Mouse (Mus musculus) WW6 (cell line): ENCODE data around the gene Smagp.

Experiments used
- DNase-seq: peaks from one replicate; pipeline ENCODE4 v3.0.0-alpha.2; 2013; ENCODE audit warnings: low read depth, low spot score

The Smagp gene

DNA sequence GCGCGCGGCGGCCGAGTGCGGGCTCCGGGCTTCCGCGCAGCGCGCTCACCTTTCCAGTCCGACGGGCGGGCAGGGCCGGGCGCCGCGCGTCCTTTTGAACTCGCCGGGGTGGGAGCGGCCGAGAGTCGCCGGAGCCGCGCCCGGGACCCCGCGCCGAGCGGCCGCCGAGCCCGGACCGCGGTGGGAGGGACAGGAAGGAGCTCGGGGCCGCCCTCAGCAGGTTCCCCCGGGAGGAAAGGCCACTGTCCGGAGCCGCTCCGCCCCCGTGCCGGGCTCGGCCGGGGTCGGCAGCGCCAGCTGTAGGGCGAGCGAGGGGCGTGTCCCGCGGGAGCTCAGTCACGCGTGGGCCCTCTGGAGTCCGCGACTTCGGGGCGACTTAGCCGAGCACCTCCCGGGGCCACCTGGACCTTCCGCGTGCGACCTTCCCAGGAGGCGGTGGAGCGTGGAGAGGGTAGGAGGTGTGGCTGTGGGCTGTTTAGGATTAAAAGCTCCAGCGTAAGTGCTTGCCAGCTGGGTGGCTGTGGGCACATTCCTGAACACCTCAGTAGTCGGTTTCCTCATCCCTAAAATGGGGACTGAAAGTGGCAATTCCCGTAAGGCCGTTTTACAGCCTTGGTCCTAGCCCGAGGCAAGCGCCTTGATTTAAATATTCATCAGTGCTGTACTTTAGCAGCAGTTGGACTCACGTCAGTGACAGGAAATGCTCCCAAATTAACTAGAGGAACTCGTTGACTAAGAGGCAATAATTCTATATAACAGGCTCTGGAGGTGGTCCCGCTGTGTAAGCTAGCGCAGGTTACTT is at the start of gene Smagp:
Smagp (minus strand) TSS at position 241 of the 802 bp plus-strand sequence.
- no peak for DNase-seq

DNA sequence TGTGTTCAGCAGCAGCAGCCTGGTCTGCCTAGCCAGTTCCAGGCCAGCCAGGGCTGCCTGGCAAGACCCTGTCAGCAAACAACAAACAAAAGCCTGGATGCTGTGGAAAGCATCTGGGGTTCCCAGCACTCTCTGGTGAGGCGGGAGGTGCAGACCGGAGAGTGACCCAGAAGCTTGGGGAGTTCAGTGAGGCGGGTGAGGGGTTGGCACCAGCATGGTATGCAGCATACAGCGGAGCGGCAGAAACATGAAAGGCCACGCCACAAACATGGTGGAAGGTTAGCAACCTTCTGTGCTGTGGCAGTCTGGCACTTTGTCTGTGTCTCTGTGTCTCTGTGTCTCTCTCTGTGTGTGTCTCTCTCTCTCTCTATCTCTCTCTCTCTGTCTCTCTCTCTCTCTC is 49.7 kb upstream of the Smagp start:
- no peak for DNase-seq

DNA sequence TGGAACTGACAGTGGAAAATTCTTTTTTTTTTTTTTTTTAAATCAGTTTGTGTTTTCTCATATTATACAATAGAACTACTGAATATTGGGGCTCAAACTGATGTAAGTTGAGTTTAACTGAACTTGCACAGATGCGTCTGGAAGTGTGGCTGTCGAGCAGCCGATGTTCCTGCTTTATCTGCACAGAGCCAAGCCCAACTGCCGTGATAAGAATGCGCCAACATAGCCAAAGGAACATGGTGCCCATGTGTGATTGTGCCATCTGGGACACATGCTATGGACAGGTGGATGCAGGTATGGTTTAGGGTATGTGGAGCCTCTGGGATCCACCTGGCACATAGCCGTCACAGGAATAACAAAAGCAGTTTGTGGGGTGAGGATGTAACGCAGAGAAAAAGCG is 49.1 kb upstream of the Smagp start:
- no peak for DNase-seq

DNA sequence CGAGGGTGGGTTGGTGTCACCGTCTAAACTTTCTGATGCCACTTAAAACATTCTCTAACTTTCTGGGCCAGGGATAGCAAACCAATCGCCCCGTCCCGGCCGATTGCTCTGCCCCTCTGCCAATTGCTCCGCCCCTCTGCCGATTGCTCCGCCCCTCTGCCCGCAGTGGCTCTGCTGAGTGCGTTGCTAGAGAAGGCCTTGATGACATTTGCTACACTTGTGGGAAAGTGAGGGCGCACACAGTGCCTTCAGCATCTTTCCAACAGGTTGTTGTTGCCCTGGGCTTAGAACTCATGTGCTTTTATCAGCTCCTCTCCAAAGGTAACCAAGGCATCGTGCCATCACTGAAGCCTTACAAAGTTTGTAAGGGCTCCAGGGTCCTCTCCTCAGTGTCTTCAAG is 48.5 kb upstream of the Smagp start:
- DNase-seq, result no peak

DNA sequence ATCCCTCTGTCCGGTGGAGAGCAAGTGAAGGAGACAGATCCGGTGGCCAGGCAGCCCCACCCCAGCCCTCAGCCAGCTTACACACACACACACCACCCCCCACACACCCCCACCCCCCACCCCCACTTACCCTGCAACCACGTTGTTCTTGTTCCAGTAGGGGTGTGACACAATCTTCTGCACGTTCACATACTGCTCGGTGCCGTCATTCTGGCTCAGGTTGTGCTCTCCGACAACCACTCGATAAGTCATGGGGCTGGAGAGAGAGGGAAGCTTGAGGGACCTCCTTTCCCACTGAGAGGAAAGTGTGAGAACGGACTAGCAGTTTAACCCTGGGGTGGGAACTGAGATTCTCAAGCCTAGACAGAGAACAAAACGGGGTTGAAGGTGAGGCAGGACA is 47.7 kb upstream of the Smagp start:
- no peak for DNase-seq

DNA sequence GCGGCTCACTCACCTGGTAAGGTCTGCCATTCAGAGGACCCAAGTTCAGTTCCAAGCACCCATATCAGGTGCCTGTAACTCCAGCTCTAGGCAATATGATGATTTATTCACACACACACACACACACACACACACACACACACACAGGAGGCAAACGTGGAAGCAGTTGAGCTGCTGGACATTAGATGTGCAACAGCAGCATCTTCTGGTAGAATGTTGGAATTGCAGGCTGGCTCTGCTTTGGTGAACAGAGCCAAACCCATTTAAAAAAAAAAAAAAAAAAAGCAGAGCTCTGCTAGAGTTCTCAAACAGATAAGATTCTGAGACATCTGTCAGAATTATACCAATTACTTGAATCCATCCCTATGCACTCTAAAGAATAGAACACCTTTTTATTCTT is 46.3 kb upstream of the Smagp start:
- DNase-seq, result peak; percentile 33

DNA sequence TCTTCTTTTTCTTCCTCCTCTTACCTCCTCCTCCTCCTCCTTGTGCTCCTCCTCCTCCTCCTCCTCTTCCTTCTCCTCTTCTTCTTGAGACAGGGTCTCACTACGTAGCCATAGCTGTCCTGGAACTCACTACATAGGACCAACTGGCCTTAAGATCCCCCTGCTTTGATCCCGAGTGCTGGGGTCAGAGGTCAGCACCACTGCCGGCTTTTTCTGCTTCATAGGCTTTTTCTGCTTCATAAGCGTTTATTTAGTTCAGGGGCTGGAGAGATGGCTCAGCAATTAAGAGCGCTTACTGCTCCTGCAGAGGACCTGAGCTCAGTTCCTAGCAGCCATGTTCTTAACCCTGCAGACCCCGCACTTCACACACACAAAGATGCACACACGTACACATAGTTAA is 45.0 kb upstream of the Smagp start:
- no peak for DNase-seq

DNA sequence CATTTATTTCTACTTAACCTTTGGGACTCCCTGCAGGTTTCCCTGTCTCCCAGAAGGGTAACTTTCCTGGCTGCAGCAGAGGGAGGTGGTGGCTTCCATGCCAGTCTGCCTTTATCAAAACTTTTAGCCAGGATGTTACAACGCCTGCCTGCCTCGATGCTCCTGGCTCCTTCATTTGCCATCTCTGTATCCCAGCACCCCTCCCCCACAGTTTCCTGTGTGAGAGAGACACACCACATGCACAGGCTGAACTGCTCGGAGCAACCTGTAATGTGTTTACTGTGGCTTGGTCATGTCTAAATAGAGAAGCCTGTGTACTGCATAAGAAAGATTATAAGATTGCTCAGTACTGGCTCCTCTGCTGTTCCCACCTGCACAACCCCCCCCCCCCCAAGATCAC is 43.6 kb upstream of the Smagp start:
- no peak for DNase-seq

DNA sequence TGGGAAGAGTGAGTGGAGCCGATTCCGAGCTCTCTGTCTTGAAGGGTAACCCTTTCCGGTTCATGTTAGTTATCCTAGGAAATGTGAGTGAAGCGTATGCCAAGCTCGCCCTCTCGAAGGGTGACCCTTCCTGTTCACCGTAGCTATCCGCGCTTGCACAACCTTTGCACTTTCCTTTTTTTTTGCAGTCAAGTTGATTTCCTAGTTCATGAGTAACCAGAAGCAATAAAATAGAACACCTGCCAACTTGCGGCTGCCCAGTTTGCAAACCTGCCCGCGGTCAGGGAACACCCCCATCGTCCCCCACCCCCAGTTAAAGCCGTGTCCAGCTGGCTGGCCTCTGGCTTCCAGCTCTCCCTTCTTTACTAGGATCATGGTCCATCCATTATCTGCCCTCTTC is 42.3 kb upstream of the Smagp start:
- no peak for DNase-seq

DNA sequence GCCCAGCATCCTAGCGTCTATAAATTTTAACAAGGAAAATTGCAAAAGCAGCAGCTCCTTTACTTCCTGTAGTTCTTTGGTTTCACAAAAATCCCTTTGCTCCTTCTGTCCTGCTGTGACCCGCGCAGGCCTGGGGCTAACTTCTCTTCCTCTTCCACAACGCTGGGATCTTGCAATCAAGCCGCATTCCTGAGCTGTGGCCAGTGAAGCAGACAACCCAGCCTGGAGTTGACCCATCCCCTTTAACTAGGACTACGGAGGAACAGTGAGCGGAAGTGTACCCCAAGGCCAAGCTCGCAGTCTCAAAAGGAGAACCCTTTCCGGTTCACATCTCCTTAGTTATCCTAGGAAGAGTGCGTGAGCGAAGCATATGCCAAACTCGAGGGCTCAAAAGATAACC is 41.8 kb upstream of the Smagp start:
- DNase-seq, result no peak

DNA sequence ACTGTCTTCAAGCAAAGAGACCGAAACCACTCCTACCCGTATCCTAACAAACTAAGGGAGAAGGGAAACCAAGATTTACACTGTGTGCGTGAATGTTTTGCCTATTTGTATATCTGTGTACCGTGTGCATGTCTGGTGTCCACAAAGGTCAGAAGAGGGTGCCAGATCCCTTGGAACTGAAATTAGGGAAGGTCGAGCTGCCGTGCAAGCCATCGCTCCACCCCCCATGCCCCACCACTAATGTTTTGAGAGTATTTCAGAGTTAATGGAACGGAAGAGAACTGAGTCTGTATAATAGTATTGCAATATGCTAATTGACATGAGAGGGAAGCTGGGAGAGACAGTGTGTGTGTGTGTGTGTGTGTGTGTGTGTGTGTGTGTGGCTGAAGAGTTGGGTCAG is 40.9 kb upstream of the Smagp start:
- no peak for DNase-seq

DNA sequence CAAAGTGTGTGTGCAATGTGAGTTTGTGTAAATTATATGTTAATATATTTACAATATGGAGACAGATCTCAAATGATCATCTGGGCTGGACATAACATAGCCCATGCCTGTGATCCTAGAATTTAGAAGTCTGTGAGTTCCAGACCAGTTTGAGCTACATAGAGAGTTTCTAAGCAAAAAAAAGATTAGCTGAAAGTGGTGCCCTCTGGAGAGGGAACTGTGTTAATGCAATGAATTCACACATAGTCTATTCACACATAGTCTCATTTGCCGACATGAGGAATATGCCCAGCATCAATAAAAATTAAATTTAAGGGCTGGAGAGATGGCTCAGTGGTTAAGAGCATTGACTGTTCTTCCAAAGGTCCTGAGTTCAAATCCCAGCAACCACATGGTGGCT is 39.8 kb upstream of the Smagp start:
- no peak for DNase-seq

DNA sequence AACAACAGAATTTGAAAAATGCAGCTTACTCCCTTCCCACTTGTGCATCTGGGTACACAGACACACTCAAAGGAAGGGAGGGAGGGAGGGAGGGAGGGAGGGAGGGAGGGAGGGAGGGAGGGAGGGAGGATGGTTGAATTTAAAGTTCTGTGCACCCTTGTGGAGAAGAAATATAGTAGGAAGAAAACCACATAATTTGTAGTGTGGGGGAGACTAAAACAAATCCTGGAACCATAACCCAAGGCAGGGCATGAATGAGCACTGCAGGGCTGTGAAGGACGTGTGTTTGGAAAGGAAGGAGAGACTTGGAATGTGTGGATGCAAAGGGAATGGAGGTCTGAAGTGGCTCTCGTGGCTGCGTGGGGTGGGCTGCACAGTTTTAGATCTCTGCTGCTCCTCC is 38.7 kb upstream of the Smagp start:
- DNase-seq, result no peak

DNA sequence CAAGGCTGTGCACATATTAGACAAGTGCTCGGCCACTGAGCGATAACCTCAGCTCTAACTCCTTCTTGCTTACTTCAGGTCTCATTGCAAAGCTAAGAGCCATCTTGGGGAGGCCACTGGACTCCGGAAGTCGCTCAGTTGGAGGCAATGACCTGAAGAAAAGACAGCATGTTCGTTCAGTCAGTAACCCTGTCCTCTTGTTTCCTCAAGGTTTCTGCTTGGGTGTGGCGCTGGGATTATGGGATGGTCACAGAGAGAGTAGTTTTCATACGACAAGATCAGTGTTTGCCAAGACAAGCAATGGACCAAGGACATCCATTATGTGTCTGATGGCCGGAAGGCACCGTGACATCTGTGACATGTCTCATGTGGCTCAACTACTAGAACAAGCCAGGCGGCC is 37.8 kb upstream of the Smagp start:
- DNase-seq, result no peak

DNA sequence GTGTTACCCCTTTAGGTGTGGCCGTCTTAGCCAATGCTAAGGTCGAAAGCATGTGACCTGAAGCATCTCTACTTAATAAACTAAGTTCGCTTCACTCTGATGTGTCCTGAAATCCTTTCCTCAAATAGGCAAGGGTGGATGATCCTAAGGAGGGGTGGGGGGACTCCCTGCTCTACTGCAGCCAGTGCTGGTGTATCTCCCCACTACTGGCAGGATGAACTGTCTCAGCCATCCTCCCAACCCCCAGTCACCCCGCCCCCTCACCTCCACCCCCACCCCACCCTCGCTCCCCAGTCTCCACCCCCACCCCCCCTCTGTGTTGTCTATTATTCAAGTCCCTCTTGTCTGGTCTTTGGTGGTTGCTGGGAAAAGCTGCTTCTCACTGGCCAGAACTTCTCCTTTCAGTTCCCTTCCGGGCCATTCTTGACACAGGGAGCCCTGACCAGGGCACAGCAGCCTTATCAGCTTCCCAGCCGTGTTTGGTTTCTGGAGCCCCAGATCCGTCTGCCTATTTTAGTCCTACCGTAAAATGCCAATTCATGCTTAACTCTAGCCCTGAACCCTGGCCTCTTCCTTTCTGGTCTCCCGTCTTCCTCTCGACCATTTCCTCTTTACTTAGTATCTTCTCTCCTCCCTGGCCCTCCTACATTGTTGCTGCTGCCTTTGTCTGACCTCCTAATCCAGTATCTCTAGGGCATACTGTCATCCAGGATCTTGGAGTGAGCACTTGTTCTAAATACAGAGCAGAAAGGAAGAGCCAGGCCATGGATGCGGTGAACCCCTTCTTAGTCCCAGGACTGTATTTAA is 37.0 kb upstream of the Smagp start:
- no peak for DNase-seq

DNA sequence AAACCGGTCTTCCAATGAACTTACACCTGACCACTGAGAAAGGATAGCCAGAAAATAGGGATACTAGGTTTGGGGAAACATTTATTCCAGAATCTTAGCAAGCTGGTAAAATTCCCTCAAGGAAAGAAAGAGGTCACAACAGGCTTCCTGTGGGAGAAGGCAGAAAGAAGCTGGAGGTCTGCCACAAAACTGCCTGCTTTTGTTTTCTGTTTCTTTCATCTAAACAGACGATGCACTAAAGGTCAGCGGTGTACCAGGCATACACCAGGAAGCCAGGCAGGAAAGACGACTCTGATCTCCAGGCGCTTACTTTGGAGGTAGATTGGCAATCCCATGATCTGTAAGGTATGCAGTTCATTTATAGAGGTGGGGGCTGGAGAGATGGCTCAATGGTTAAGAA is 34.1 kb upstream of the Smagp start:
- no peak for DNase-seq

DNA sequence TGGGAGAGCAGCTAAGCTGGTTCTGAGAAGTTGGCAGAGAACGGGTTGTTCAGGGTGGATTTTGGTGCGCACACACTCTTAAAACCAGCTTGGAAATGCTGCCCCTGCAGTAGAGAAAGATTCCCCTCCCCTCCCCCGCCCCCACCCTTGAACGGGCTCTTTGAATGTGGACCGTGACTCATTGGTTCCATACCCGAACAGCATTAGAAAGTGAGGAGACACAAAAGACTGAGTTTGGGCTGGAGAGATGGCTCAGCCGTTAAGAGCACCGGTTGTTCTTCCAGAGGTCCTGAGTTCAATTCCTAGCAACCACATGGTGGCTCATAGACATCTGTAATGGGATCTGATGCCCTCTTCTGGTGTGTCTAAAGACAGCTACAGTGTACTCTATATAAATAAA is 33.3 kb upstream of the Smagp start:
- no peak for DNase-seq

DNA sequence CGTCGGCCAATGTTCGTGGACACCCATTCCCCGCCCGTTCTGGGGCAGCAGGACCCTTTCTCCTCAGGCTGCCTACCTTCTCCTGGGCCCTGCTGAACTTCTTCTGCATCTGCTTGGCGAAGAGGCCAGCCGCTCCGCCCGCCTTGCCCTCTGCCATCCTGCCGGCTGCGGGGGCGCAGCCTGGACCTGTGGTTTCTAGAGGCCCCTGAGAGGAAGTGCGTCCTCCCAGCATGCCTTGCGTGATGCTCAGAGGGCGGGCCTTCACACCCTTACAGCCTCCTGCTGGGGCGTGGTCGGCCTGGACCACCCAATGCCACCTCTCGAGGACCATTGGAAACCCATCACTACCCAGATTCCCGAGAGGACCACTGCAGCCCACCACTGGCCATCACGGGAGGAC is 32.6 kb upstream of the Smagp start, which contains the start of gene Bin2:
Bin2 (minus strand) TSS at position 217 of the 400 bp plus-strand sequence.
- DNase-seq, result no peak

DNA sequence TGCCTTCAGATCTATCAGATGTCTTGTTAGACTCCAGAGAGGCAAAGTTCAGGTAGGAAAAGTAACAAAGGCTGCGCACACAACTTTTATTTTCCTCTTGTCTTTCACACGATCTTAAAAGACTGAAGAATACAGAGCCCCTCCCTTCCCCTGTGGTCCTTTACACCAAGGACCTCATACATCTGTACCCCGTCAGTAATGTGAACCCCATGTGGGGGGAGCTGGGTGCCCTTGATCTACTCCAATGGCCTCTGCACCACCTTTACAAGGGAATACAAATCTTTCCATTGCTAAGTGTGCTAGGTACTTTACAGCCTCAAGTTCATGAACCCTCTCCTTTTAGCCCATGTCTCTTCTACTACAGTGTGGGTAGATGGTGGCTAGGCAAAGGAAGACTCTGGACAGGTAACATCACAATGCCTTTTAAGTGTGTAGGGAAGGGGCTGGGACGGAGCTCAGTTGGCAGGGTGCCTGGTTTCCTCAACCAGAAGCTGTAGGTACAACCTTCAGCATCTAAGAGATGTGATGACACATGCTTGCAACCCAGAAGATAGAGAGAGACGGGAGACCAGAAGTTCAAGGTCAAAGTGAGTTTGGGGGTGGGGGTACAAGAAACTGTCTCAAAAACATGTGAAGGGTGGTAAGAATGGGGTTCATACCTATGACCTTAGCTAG is 31.3 kb upstream of the Smagp start:
- no peak for DNase-seq

DNA sequence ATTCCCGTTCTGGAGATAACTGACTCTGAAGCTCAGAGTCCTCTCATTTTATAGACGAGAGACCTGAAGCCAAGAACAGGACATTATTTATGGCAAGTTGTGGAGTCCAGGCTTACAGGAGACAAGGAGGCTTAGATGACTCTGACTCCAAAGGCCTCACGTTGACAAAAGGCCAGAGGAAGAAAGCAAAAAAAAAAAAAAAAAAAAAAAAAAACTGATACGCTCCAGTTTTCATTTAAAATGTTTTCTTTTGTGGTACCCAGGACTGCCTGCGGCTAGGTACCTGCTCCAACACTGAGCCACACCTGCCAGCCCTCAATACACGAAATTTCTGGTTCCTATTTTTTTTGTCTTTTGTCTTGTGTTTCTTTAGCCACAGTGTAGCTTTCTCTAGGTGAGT is 30.7 kb upstream of the Smagp start:
- DNase-seq, result no peak

DNA sequence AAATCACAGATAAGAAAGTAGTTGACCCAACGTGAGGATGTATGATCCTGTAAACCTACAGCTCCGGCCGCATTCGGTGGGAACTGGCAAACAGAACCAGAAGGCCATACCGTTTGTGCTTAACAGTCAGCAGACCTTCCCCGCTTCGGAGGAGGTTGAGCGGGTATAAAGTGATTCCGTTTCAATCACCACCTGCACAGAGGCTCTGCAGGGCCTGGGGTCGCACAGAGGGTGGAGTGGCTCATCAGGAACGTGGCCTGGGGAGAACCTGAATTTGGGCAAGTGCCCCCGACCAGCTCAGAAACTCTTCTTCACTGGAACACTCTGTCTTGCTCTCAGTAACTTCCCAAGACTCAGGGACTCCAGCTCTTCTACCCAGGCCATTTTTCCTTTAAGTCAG is 30.1 kb upstream of the Smagp start:
- DNase-seq, result no peak

DNA sequence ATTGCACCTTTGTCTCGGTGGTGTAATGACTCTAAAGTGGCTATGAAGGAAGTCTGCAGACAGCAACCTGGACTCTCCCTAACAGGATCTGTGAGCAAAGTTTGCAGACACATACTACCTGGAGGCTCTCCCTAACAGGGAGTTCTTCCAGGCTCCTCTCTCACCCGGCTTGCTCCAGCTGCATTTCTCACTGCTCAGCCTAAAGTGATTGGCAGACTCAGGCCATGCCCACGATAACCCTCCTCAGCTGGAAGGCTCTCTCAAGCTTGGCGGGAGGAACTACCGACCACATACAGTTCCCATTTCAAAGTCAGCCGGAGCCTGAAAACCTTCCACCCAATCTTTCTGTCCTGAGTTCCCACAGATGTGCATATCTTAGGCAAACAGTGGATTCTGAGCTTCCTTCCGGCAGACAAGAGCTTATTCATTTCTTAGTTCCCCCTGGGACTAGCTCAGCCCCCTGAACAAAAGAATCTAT is 29.5 kb upstream of the Smagp start:
- no peak for DNase-seq
